Mouse (Mus musculus) hindbrain, embryonic 12.5 days (tissue): ENCODE measurements at regions not wholly inside any gene's neighbourhood (a gene's known extent, or its start where the extent isn't known, plus 50 kb on each side); places are given as distances from the start of the nearest gene placed in this dataset. TPM values are rescaled to one million over a fixed set of nuclear protein-coding genes. Genes with fewer than 3 reads are reported as not detected.

ENCODE experiments used
- microRNA counts: library from miRNA; unstranded; fragments of <30 nt; microRNA quantifications from one replicate; lab custom pipeline; 2017
- microRNA-seq: library from miRNA; unstranded; fragments of <30 nt; microRNA quantifications from one replicate; pipeline ENCODE4, GENCODE M21; 2017

MicroRNAs in the stretch of these regions (microRNA counts, 519-probe panel; counts per million panel counts)
- 470 counts per million, percentile 58 among the panel's probes with 10 or more counts for microRNA mmu-miR-2136 (lab: Ali Mortazavi, UCI)

Small RNA genes lying in the stretch of these regions (microRNA-seq; reads per million reads assigned to microRNA genes)
- not detected for gene Mir2136
